In genomic region chr2:91023131-91023530, GRCm38 (mm10) we compare ENCODE assay signal across 16 mouse cellular contexts. TPM values are rescaled to one million over a fixed set of nuclear protein-coding genes. Genes with fewer than 3 reads are reported as not detected.
DNase-seq lines count a peak whose midpoint lies in the region; TF ChIP-seq lines count a peak whose summit lies in the region.
"Had no signal": no experiment of that assay in that cellular context is flagged by ENCODE, and none has a peak within 500 bp of the region (broad histone marks: within the 10 kb centered on the region; RNA-seq: fewer than 3 reads in every experiment).

No protein-coding gene starts in this region.

- peaks cover 26% of the 10 kb centered on the region for H3K36me3 ChIP-seq in heart, embryonic 10.5 days

- TF ChIP-seq CTCF in left cerebral cortex, adult 2 months (IDR thresholded peaks at IDR 0.05), result no peak

- H3K4me3 ChIP-seq in left cerebral cortex, adult 2 months, result no peak overlapping the region
- no peak overlapping the region for H3K4me3 ChIP-seq in heart, embryonic 10.5 days
- H3K4me3 ChIP-seq: forebrain, embryonic 13.5 days; limb, embryonic 15.5 days; midbrain, embryonic 12.5 days had no signal

- H3K27me3 ChIP-seq in heart, embryonic 10.5 days (ENCODE audit: insufficient read depth, poor library complexity, severe bottlenecking), result no peaks in the 10 kb centered on the region
- H3K27me3 ChIP-seq: forebrain, embryonic 13.5 days; limb, embryonic 15.5 days; midbrain, embryonic 12.5 days; Patski had no signal

- no peaks in the 10 kb centered on the region for H3K9me3 ChIP-seq in heart, embryonic 10.5 days
- H3K9me3 ChIP-seq: forebrain, embryonic 13.5 days; limb, embryonic 15.5 days; midbrain, embryonic 12.5 days had no signal

- H3K27ac ChIP-seq in left cerebral cortex, adult 2 months, result peak overlapping the region; percentile 37; the same call in 1 of the 2 replicates
- no peak overlapping the region for H3K27ac ChIP-seq in heart, embryonic 10.5 days
- H3K27ac ChIP-seq: forebrain, embryonic 13.5 days; hindbrain, postnatal 0 days; limb, embryonic 15.5 days; midbrain, embryonic 12.5 days had no signal

- 56% methylated on average over 2 of the region's 2 CpGs for WGBS in heart, embryonic 10.5 days

- DNase-seq in heart, adult 18-20 months, result peak; percentile 57 to 78
- DNase-seq in heart, postnatal 14 days, result no peak
- no peak for DNase-seq in left cerebral cortex, adult 2 months (ENCODE audit: extremely low spot score in 1 of 2, low spot score in 2 of 2)
- no peak for DNase-seq in left cerebral cortex, postnatal 10 days (ENCODE audit: extremely low spot score in 1 of 2, low spot score in 2 of 2)
- peak; percentile 36 for DNase-seq in heart, embryonic 10.5 days (ENCODE audit: low spot score)
- DNase-seq in skeletal muscle tissue, adult 2 months (ENCODE audit: low read depth, low spot score), result peak; percentile 27
- no peak for DNase-seq in adrenal gland, postnatal 4 days (ENCODE audit: low spot score in 2 of 2)
- DNase-seq: cerebellum, postnatal 10 days; embryo, embryonic 11 days; kidney, adult 11 months; thymus, postnatal 36 days had no signal

- intact Hi-C loops in heart, postnatal 14 days (cut with DNase I), result no loop called here
- intact Hi-C loops in left cerebral cortex, adult 2 months (cut with DNase I), result no loop called here
- intact Hi-C loops in left cerebral cortex, postnatal 10 days (cut with DNase I), result no loop called here

- peaks cover 6% of the 10 kb centered on the region; the same call in 1 of the 2 replicates for H3K4me1 ChIP-seq in heart, embryonic 10.5 days
- H3K4me1 ChIP-seq: forebrain, embryonic 13.5 days; midbrain, embryonic 12.5 days had no signal

RNA-seq across cellular contexts. Expression of gene Rapsn, which starts 12.3 kb away (rescaled TPM):
- 10 to 100 TPM; 17.6 to 18.5 TPM for total RNA-seq in heart, adult 18-20 months (2021)
- total RNA-seq in heart, postnatal 14 days (2021), result 10 to 100 TPM; 11.6 to 12.4 TPM
- under 1 TPM; 0.44 to 0.57 TPM for total RNA-seq in left cerebral cortex, adult 2 months (2021)
- under 1 TPM; 0.24 to 0.49 TPM for total RNA-seq in left cerebral cortex, postnatal 10 days (2021)
- polyA plus RNA-seq in heart, embryonic 10.5 days (2016; fragmentation: Nextera tagmentation; extraction: Ambion mirVana), result 6.6 and 13.8 TPM in 2 replicates
- 1 to 10 TPM; 4.2 to 4.9 TPM for total RNA-seq in adrenal gland, postnatal 4 days (2021)
- total RNA-seq: hindbrain, postnatal 0 days had no signal

RNA-seq across cellular contexts. Expression of gene Psmc3, which starts 30.7 kb away (rescaled TPM):
- 100 to 1,000 TPM; 231 to 257 TPM for total RNA-seq in heart, adult 18-20 months (2021)
- total RNA-seq in heart, postnatal 14 days (2021), result 100 to 1,000 TPM; 209 to 211 TPM
- total RNA-seq in left cerebral cortex, adult 2 months (2021), result 100 to 1,000 TPM; 205 to 207 TPM
- 100 to 1,000 TPM; 207 to 208 TPM for total RNA-seq in left cerebral cortex, postnatal 10 days (2021)
- 315 and 334 TPM in 2 replicates for polyA plus RNA-seq in heart, embryonic 10.5 days (2016; fragmentation: Nextera tagmentation; extraction: Ambion mirVana)
- 100 to 1,000 TPM; 203 to 210 TPM for total RNA-seq in adrenal gland, postnatal 4 days (2021)

RNA-seq across cellular contexts. Expression of gene Slc39a13, which starts 47.1 kb away (rescaled TPM):
- 10 to 100 TPM; 20.0 to 26.2 TPM for total RNA-seq in heart, adult 18-20 months (2021)
- total RNA-seq in heart, postnatal 14 days (2021), result 10 to 100 TPM; 24.7 to 25.5 TPM
- 10 to 100 TPM; 30.1 to 32.3 TPM for total RNA-seq in left cerebral cortex, adult 2 months (2021)
- total RNA-seq in left cerebral cortex, postnatal 10 days (2021), result 10 to 100 TPM; 25.7 to 27.6 TPM
- polyA plus RNA-seq in heart, embryonic 10.5 days (2016; fragmentation: Nextera tagmentation; extraction: Ambion mirVana), result 32.6 and 37.5 TPM in 2 replicates
- 10 to 100 TPM; 35.7 to 42.0 TPM for total RNA-seq in adrenal gland, postnatal 4 days (2021)

RNA-seq across cellular contexts. Expression of gene Spi1, which starts 59.1 kb away (rescaled TPM):
- total RNA-seq in heart, adult 18-20 months (2021), result 1 to 10 TPM; 4.0 to 5.0 TPM
- total RNA-seq in heart, postnatal 14 days (2021), result 1 to 10 TPM; 4.1 TPM
- total RNA-seq in left cerebral cortex, adult 2 months (2021), result 1 to 10 TPM; 3.4 to 4.8 TPM
- 1 to 10 TPM; 5.2 to 5.6 TPM for total RNA-seq in left cerebral cortex, postnatal 10 days (2021)
- 0.99 and 4.1 TPM in 2 replicates for polyA plus RNA-seq in heart, embryonic 10.5 days (2016; fragmentation: Nextera tagmentation; extraction: Ambion mirVana)
- 1 to 10 TPM; 7.8 to 7.9 TPM for total RNA-seq in adrenal gland, postnatal 4 days (2021)

Comparison
In these comparisons a context has a peak if more than half of its experiments do, and no peak if none do; other contexts are left out.
1. DNase-seq: peak in heart, adult 18-20 months (2 of 2), heart, embryonic 10.5 days (single experiment) and skeletal muscle tissue, adult 2 months (single experiment); none in heart, postnatal 14 days (0 of 2), left cerebral cortex, adult 2 months (0 of 2), left cerebral cortex, postnatal 10 days (0 of 2) and adrenal gland, postnatal 4 days (0 of 2).